Mouse (Mus musculus): ENCODE results near the gene Rsf1. TPM values are rescaled to one million over a fixed set of nuclear protein-coding genes. Genes with fewer than 3 reads are reported as not detected.

Gene Rsf1
- polyA plus RNA-seq, 1 experiment from 2014 or later = 23.6 TPM

- WGBS = 72% methylated on average over 5 of the region's 5 CpGs
- Histone ChIP-seq H3K4me1 (peaks cover 21% of the 10 kb centered on the region; the same call in 1 of the 2 replicates), H3K36me3 (peaks cover 30% of the 10 kb centered on the region), H3K27ac (replicated peaks) (no peak overlapping the region), H3K9me3 (replicated peaks) (no peaks in the 10 kb centered on the region), H3K4me3 (no peak overlapping the region), H3K27me3 (ENCODE audit: low read depth, poor library complexity, severe bottlenecking) (no peaks in the 10 kb centered on the region)
- DNase-seq (ENCODE audit: low spot score) = no peak
These were observed 8.8 kb downstream of the Rsf1 start for GRCm38 (mm10) chr7:97588506-97588905.

- no peak overlapping the region for H3K27ac ChIP-seq (replicated peaks)
- H3K36me3 ChIP-seq = peaks cover 37% of the 10 kb centered on the region
- peaks cover 21% of the 10 kb centered on the region; the same call in 1 of the 2 replicates for H3K4me1 ChIP-seq
- no peak overlapping the region for H3K4me3 ChIP-seq
- H3K27me3 ChIP-seq (ENCODE audit: low read depth, poor library complexity, severe bottlenecking) = no peaks in the 10 kb centered on the region
- no peak for DNase-seq (ENCODE audit: low spot score)
- 61% methylated on average over 3 of the region's 3 CpGs for WGBS
- no peaks in the 10 kb centered on the region; the same call in 1 of the 2 replicates for H3K9me3 ChIP-seq (replicated peaks)
These were observed 10.8 kb downstream of the Rsf1 start for GRCm38 (mm10) chr7:97590488-97590887.

- Histone ChIP-seq H3K4me1 (peaks cover 21% of the 10 kb centered on the region; the same call in 1 of the 2 replicates), H3K9me3 (replicated peaks) (no peaks in the 10 kb centered on the region; the same call in 1 of the 2 replicates), H3K27me3 (ENCODE audit: low read depth, poor library complexity, severe bottlenecking) (no peaks in the 10 kb centered on the region), H3K27ac (replicated peaks) (0 out of 2 replicates have a peak overlapping the region, but pooled peaks have one; percentile 13), H3K4me3 (no peak overlapping the region), H3K36me3 (peaks cover 37% of the 10 kb centered on the region)
- DNase-seq (ENCODE audit: low spot score) = no peak
- 83% methylated on average over 6 of the region's 6 CpGs for WGBS
These were observed 11.6 kb downstream of the Rsf1 start for GRCm38 (mm10) chr7:97591336-97591735.

- Histone ChIP-seq H3K4me1 (peaks cover 21% of the 10 kb centered on the region; the same call in 1 of the 2 replicates), H3K4me3 (no peak overlapping the region), H3K9me3 (replicated peaks) (no peaks in the 10 kb centered on the region; the same call in 1 of the 2 replicates), H3K27me3 (ENCODE audit: low read depth, poor library complexity, severe bottlenecking) (no peaks in the 10 kb centered on the region), H3K36me3 (peaks cover 37% of the 10 kb centered on the region), H3K27ac (replicated peaks) (no peak overlapping the region)
- WGBS = 94% methylated on average over 4 of the region's 4 CpGs
- no peak for DNase-seq (ENCODE audit: low spot score)
These were observed 12.7 kb downstream of the Rsf1 start for GRCm38 (mm10) chr7:97592396-97592795.

- Histone ChIP-seq H3K27ac (replicated peaks) (no peak overlapping the region), H3K4me3 (no peak overlapping the region), H3K27me3 (ENCODE audit: low read depth, poor library complexity, severe bottlenecking) (no peaks in the 10 kb centered on the region), H3K36me3 (peaks cover 37% of the 10 kb centered on the region), H3K9me3 (replicated peaks) (no peaks in the 10 kb centered on the region; the same call in 1 of the 2 replicates), H3K4me1 (peaks cover 21% of the 10 kb centered on the region; the same call in 1 of the 2 replicates)
- 93% methylated on average over 2 of the region's 2 CpGs for WGBS
- no peak for DNase-seq (ENCODE audit: low spot score)
These were observed 13.8 kb downstream of the Rsf1 start for GRCm38 (mm10) chr7:97593535-97593934.

- H3K4me3 ChIP-seq = no peak overlapping the region
- H3K9me3 ChIP-seq (replicated peaks) = no peaks in the 10 kb centered on the region; the same call in 1 of the 2 replicates
- DNase-seq (ENCODE audit: low spot score) = no peak
- no peak overlapping the region for H3K27ac ChIP-seq (replicated peaks)
- H3K4me1 ChIP-seq = no peaks in the 10 kb centered on the region
- H3K36me3 ChIP-seq = peaks cover 21% of the 10 kb centered on the region
- 90% methylated on average over 2 of the region's 2 CpGs for WGBS
- H3K27me3 ChIP-seq (ENCODE audit: low read depth, poor library complexity, severe bottlenecking) = no peaks in the 10 kb centered on the region
These were observed 18.9 kb downstream of the Rsf1 start for GRCm38 (mm10) chr7:97598548-97598947.

GRCm38 (mm10) chr7:97621346-97621745, 41.7 kb downstream of the Rsf1 start:
- no peak for DNase-seq (ENCODE audit: low spot score)
- H3K27ac ChIP-seq (replicated peaks) = no peak overlapping the region
- H3K4me3 ChIP-seq = no peak overlapping the region
- peaks cover 34% of the 10 kb centered on the region for H3K36me3 ChIP-seq
- H3K9me3 ChIP-seq (replicated peaks) = no peaks in the 10 kb centered on the region
- H3K4me1 ChIP-seq = 0 out of 2 replicates have a peak, but pooled peaks cover 3% of the 10 kb centered on the region
- 93% methylated on average over 5 of the region's 5 CpGs for WGBS
- no peaks in the 10 kb centered on the region for H3K27me3 ChIP-seq (ENCODE audit: low read depth, poor library complexity, severe bottlenecking)

- Histone ChIP-seq H3K27me3 (ENCODE audit: low read depth, poor library complexity, severe bottlenecking) (no peaks in the 10 kb centered on the region), H3K4me1 (0 out of 2 replicates have a peak, but pooled peaks cover 3% of the 10 kb centered on the region), H3K27ac (replicated peaks) (no peak overlapping the region), H3K9me3 (replicated peaks) (no peaks in the 10 kb centered on the region), H3K4me3 (no peak overlapping the region), H3K36me3 (peaks cover 26% of the 10 kb centered on the region)
- 88% methylated on average over 1 of the region's 1 CpGs for WGBS
- DNase-seq (ENCODE audit: low spot score) = no peak
These were observed 43.0 kb downstream of the Rsf1 start for GRCm38 (mm10) chr7:97622676-97623075.

GRCm38 (mm10) chr7:97623402-97623801, 43.7 kb downstream of the Rsf1 start:
- no peak overlapping the region for H3K4me3 ChIP-seq
- no peak overlapping the region for H3K27ac ChIP-seq (replicated peaks)
- no peaks in the 10 kb centered on the region for H3K9me3 ChIP-seq (replicated peaks)
- 0 out of 2 replicates have a peak, but pooled peaks cover 3% of the 10 kb centered on the region for H3K4me1 ChIP-seq
- peaks cover 19% of the 10 kb centered on the region for H3K36me3 ChIP-seq
- no peaks in the 10 kb centered on the region for H3K27me3 ChIP-seq (ENCODE audit: low read depth, poor library complexity, severe bottlenecking)
- DNase-seq (ENCODE audit: low spot score) = no peak

GRCm38 (mm10) chr7:97629351-97629750, 49.7 kb downstream of the Rsf1 start:
- Histone ChIP-seq H3K4me3 (no peak overlapping the region), H3K36me3 (no peaks in the 10 kb centered on the region), H3K4me1 (no peaks in the 10 kb centered on the region), H3K27ac (replicated peaks) (no peak overlapping the region), H3K27me3 (ENCODE audit: low read depth, poor library complexity, severe bottlenecking) (no peaks in the 10 kb centered on the region), H3K9me3 (replicated peaks) (no peaks in the 10 kb centered on the region)
- WGBS = 75% methylated on average over 2 of the region's 2 CpGs
- no peak for DNase-seq (ENCODE audit: low spot score)

- H3K27ac ChIP-seq (replicated peaks) = no peak overlapping the region
- WGBS = 85% methylated on average over 2 of the region's 2 CpGs
- no peak overlapping the region for H3K4me3 ChIP-seq
- 0 out of 2 replicates have a peak, but pooled peaks cover 9% of the 10 kb centered on the region for H3K36me3 ChIP-seq
- H3K4me1 ChIP-seq = no peaks in the 10 kb centered on the region
- DNase-seq (ENCODE audit: low spot score) = no peak
- H3K9me3 ChIP-seq (replicated peaks) = no peaks in the 10 kb centered on the region
- H3K27me3 ChIP-seq (ENCODE audit: low read depth, poor library complexity, severe bottlenecking) = no peaks in the 10 kb centered on the region
These were observed 51.6 kb downstream of the Rsf1 start for GRCm38 (mm10) chr7:97631290-97631689.

- WGBS = 88% methylated on average over 1 of the region's 1 CpGs
- DNase-seq (ENCODE audit: low spot score) = no peak
- Histone ChIP-seq H3K4me3 (no peak overlapping the region), H3K27ac (replicated peaks) (no peak overlapping the region), H3K4me1 (no peaks in the 10 kb centered on the region), H3K27me3 (ENCODE audit: low read depth, poor library complexity, severe bottlenecking) (no peaks in the 10 kb centered on the region), H3K9me3 (replicated peaks) (no peaks in the 10 kb centered on the region), H3K36me3 (peaks cover 17% of the 10 kb centered on the region)
These were observed 53.2 kb downstream of the Rsf1 start for GRCm38 (mm10) chr7:97632897-97633296.

- H3K27me3 ChIP-seq (ENCODE audit: low read depth, poor library complexity, severe bottlenecking) = no peaks in the 10 kb centered on the region
- no peak overlapping the region for H3K4me3 ChIP-seq
- WGBS = 91% methylated on average over 3 of the region's 3 CpGs
- no peak overlapping the region for H3K27ac ChIP-seq (replicated peaks)
- H3K9me3 ChIP-seq (replicated peaks) = no peaks in the 10 kb centered on the region
- DNase-seq (ENCODE audit: low spot score) = no peak
- peaks cover 3% of the 10 kb centered on the region; the same call in 1 of the 2 replicates for H3K4me1 ChIP-seq
- peaks cover 6% of the 10 kb centered on the region; the same call in 1 of the 2 replicates for H3K36me3 ChIP-seq
These were observed 65.4 kb downstream of the Rsf1 start for GRCm38 (mm10) chr7:97645060-97645459.
